Mouse (Mus musculus) intestine, embryonic 15.5 days (tissue): ENCODE measurements around the gene Sgtb. TPM values are rescaled to one million over a fixed set of nuclear protein-coding genes. Genes with fewer than 3 reads are reported as not detected.
A peak's percentile ranks its signal among the peaks of the same experiment; 100 is the strongest.

ENCODE experiments used
- ATAC-seq: fragments of 200-750 bp; cut with Nextera tagmentation; 2 replicates; pipeline ENCODE4 v1.8.0; 2017; ENCODE audit warnings: moderate TSS enrichment, moderate library complexity
- H3K27ac ChIP-seq: fragments of 300-500 bp; sonication (generic); 2 replicates; pipeline ENCODE4 v1.5.1; 2015; ENCODE audit warnings: mild to moderate bottlenecking, inconsistent platforms
- H3K27me3 ChIP-seq: fragments of 300-500 bp; sonication (generic); replicated peaks from 2 replicates; pipeline ENCODE4 v1.6.1; 2015; ENCODE audit warnings: inconsistent platforms
- H3K36me3 ChIP-seq: fragments of 300-500 bp; sonication (generic); 2 replicates; pipeline ENCODE4 v1.6.1; 2015; ENCODE audit warnings: inconsistent platforms
- H3K4me1 ChIP-seq: fragments of 300-500 bp; sonication (generic); replicated peaks from 2 replicates; pipeline ENCODE4 v1.6.1; 2015; ENCODE audit warnings: inconsistent platforms
- H3K4me2 ChIP-seq: fragments of 300-500 bp; sonication (generic); replicated peaks from 2 replicates; pipeline ENCODE4 v1.6.1; 2015; ENCODE audit warnings: mild to moderate bottlenecking, inconsistent platforms
- H3K4me3 ChIP-seq: fragments of 300-500 bp; sonication (generic); replicated peaks from 2 replicates; pipeline ENCODE4 v1.5.1; 2015; ENCODE audit warnings: inconsistent platforms
- H3K9ac ChIP-seq: fragments of 300-500 bp; sonication (generic); 2 replicates; pipeline ENCODE4 v1.6.1; 2015; ENCODE audit warnings: inconsistent platforms
- H3K9me3 ChIP-seq: fragments of 300-500 bp; sonication (generic); 2 replicates; pipeline ENCODE4 v1.6.1; 2016; ENCODE audit warnings: inconsistent platforms
- WGBS: fragments of 180-500 bp; shearing (Covaris S2); methylation state at CpG from one replicate; pipeline ENCODE4 v1.1.7; 2015; 5-methylcytosine and 5-hydroxymethylcytosine counted together
- polyA plus RNA-seq: library from polyadenylated mRNA; unstranded; fragments of >200 nt; fragmentation: Nextera tagmentation; extraction: Ambion mirVana; gene quantifications from 2 replicates; pipeline ENCODE4 v1.2.1, GENCODE M21; 2015

The Sgtb gene
- polyA plus RNA-seq, 1 experiment from 2014 or later, result 4.8 TPM

DNA sequence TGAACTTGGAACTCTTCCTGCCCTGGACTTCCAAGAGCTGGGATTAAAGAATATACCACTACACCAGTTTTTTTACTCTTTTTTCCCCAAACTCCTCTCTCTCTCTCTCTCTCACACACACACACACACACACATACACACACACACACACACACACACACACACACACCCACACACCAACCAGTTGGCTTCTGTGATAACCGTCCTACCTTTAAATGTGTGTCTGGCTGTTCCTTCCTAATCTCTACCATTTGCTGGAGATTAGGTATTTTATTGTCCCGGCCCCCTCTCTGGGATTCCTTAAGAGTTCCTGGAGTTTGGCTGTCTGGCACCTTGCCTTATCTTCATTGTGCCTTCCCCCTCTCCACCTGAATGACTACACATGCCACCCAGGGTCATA is 24.9 kb upstream of the Sgtb start:
- Histone ChIP-seq H3K36me3 (no peaks in the 10 kb centered on the region), H3K4me3 (no peak overlapping the region), H3K9me3 (no peaks in the 10 kb centered on the region), H3K4me2 (no peak overlapping the region), H3K27me3 (no peaks in the 10 kb centered on the region), H3K9ac (no peak overlapping the region), H3K4me1 (no peaks in the 10 kb centered on the region), H3K27ac (no peak overlapping the region)
- WGBS, result 53% methylated on average over 2 of the region's 2 CpGs
- ATAC-seq, result peak; percentile 35; the same call in 1 of the 2 replicates

DNA sequence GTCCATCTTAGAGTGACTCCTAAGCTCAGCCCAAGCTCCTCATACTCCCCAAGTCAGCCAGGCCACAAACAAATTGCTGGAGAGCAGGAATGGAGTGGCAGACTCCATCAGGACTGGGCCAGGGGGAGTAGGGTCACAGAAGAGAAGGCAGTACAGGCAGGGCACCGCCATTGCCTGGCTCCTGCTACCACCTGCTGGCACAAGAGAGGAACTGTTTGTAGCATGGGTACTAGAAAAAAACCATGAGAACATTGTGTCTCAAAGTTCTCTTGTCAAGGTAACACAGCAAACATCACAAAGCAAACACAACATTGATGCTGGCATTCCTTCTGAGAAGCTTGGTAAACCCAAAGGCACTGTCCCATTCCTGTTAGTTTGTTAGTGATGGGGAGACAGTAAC is 20.2 kb upstream of the Sgtb start:
- WGBS, result 4% methylated on average over 1 of the region's 1 CpGs
- Histone ChIP-seq H3K4me1 (no peaks in the 10 kb centered on the region), H3K36me3 (no peaks in the 10 kb centered on the region), H3K27ac (no peak overlapping the region), H3K27me3 (no peaks in the 10 kb centered on the region), H3K4me2 (no peak overlapping the region), H3K9me3 (no peaks in the 10 kb centered on the region), H3K4me3 (no peak overlapping the region), H3K9ac (no peak overlapping the region)
- peak; percentile 69; the same call in 1 of the 2 replicates for ATAC-seq

DNA sequence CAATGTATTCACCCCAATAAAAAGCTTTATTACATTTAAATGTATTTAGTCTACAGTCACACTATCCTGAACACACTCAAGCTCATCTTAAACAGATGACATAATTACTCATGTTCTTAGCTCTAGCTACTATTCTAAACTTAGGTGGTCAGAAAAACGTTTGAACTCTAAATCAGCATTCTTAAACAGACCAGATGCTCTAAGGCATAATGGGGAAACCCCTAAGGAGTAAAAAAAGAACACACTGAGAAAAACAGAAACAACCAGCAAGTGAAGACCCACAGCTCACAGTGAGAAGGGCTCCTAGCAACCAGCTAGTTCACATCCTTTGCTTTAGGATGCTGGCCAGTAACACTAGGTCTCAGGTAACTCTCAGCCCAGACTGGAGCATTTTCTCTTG is 17.8 kb upstream of the Sgtb start:
- Histone ChIP-seq H3K27ac (no peak overlapping the region), H3K36me3 (no peaks in the 10 kb centered on the region), H3K4me2 (no peak overlapping the region), H3K4me1 (no peaks in the 10 kb centered on the region), H3K9me3 (no peaks in the 10 kb centered on the region), H3K9ac (no peak overlapping the region), H3K27me3 (no peaks in the 10 kb centered on the region), H3K4me3 (no peak overlapping the region)
- 14% methylated on average over 1 of the region's 1 CpGs for WGBS
- ATAC-seq, result no peak

DNA sequence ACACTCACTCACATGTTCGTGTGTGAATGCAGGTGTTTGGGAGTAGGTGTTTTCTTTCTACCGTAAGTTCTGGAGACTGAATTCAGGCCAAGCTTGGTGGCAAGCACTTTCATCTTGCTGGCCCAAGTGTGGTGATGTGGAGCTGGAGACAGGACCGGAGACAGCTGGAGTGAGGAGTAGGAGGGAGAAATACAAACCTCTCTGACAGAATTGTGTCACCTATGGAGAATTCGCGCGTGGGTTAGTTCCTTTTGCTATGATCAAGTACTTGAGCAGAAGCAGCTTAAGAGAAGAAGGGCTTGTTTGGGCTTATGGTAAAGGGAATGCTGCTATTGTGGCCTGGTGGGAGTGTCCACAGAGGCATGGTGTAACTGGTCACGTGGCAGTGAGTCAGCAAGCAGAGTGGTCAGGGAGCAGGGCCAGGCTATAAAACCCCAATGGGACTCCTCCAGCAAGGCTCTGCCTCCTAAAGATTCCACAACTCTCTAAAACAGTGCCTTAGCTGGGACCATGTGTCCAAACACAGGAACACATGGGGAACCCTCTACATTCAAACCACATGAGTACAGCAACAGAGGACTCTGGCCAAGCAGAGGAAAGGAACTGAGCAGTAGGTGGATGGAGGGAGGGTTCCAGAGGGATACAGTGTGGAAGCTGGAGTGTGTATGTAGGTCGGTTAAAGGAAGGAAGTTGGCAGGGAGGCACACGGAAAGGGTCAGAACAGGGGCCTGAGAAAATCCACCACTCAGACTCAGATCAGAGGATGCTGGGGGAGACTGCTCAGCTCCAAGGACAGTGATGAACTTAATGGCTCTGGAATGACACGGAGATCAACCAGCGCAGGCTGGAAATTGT is 14.8 kb upstream of the Sgtb start:
- 75% methylated on average over 11 of the region's 11 CpGs for WGBS
- H3K4me2 ChIP-seq, result no peak overlapping the region
- ATAC-seq, result peak; percentile 56

DNA sequence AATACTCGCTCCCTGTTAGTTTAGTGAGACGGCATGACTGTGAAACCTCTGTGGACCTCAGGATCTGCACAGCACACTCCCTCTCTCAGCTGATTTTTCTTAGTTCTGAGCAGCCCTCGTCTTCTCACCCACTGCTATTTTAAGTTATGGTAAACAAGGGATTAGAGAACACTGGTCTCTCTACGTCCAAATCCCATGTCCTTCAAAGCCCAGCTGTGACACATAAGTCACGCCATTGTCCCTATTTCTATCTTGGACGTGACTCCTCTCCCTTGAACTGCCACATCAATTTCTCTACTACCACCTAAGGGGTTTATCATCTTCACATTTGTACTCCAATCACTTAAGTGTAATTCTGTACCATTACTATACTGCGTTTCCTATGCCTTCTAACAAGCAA is 13.6 kb upstream of the Sgtb start:
- no peak overlapping the region for H3K27ac ChIP-seq
- H3K9ac ChIP-seq, result no peak overlapping the region
- no peaks in the 10 kb centered on the region for H3K9me3 ChIP-seq
- 62% methylated on average over 7 of the region's 7 CpGs for WGBS
- no peaks in the 10 kb centered on the region for H3K27me3 ChIP-seq
- no peak for ATAC-seq
- H3K4me3 ChIP-seq, result no peak overlapping the region
- H3K4me1 ChIP-seq, result no peaks in the 10 kb centered on the region
- no peaks in the 10 kb centered on the region for H3K36me3 ChIP-seq
- H3K4me2 ChIP-seq, result no peak overlapping the region

More for the DNA sequence above, 14.8 kb upstream of the Sgtb start:
- no peaks in the 10 kb centered on the region for H3K9me3 ChIP-seq
- no peak overlapping the region for H3K9ac ChIP-seq
- no peaks in the 10 kb centered on the region for H3K4me1 ChIP-seq
- no peaks in the 10 kb centered on the region for H3K36me3 ChIP-seq
- H3K27me3 ChIP-seq, result no peaks in the 10 kb centered on the region
- no peak overlapping the region for H3K4me3 ChIP-seq
- no peak overlapping the region for H3K27ac ChIP-seq

DNA sequence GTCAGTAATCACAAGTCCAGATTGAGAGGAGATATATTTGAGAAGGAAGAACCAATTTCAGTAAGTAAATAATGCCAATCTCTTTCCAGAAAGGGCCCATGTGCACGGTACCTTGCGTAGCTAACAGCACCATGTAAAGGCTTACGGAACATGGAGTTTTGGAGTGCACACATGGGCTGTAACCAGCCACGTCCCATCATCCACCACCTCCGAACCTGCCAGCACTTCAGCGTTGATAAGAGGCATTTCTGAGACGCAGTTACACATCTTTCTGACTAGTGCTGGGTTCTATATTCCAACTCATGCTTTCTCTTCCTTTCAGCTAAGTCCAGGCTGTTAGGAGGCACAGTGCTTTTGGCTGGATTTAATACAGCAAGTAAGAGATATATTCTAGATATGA is 12.4 kb upstream of the Sgtb start:
- 88% methylated on average over 7 of the region's 7 CpGs for WGBS
- no peaks in the 10 kb centered on the region for H3K36me3 ChIP-seq
- no peak for ATAC-seq
- H3K4me1 ChIP-seq, result no peaks in the 10 kb centered on the region
- no peaks in the 10 kb centered on the region for H3K27me3 ChIP-seq
- no peaks in the 10 kb centered on the region for H3K9me3 ChIP-seq
- H3K9ac ChIP-seq, result no peak overlapping the region
- H3K27ac ChIP-seq, result no peak overlapping the region
- H3K4me3 ChIP-seq, result no peak overlapping the region
- H3K4me2 ChIP-seq, result no peak overlapping the region

DNA sequence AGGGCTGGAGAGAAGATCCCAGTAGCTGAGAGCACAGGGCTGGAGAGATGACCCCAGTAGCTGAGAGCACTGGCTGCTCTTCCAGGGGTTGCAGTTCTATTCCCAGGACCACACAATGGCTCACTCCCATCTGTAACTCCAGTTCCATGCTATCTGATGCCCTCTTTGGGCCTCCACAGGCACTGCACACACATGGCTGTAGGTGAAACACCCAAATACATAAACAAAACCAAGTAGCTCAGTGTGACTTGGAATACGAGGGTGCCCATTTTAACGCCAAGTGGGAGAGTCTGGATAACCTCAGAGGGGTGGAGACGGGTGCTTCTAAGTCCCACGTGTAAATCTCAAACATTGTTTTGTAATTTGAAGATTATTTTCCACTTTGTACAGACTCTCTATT is 9.1 kb upstream of the Sgtb start:
- H3K4me2 ChIP-seq, result no peak overlapping the region
- 0 out of 2 replicates have a peak, but pooled peaks cover 2% of the 10 kb centered on the region for H3K36me3 ChIP-seq
- 84% methylated on average over 4 of the region's 4 CpGs for WGBS
- no peak for ATAC-seq
- H3K4me1 ChIP-seq, result no peaks in the 10 kb centered on the region
- H3K27me3 ChIP-seq, result no peaks in the 10 kb centered on the region
- H3K4me3 ChIP-seq, result no peak overlapping the region
- no peak overlapping the region for H3K27ac ChIP-seq
- no peak overlapping the region for H3K9ac ChIP-seq
- H3K9me3 ChIP-seq, result no peaks in the 10 kb centered on the region

DNA sequence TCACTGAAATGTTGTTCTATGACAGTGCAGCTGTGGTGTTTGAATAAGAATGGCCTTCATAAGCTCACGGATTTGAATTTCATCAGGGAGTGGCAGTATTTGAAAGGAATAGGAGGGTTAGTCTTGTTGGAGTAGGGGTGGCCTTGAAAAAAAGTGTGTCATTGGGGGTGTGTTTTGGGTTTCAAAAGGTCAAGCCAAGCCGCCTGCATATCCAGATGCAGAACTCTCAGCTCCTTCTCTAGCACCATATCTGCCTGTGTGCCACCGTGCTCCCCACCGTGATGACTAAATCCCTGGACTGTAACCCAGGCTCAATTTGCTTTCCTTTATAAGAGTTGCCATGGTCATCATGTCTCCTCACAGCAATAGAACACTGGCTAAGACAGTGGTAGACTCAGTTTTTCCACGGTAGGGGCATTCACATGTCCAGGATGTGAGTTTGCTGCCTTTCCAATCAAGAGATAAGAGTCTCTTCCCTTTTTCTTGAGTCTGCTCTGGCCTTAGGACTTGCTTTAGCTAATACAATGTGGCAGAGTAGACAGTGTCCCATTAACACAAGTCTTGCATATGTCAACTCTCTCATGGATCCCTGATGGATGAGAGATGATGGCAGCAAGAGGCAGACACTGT is 7.8 kb upstream of the Sgtb start:
- no peak overlapping the region for H3K9ac ChIP-seq
- WGBS, result 91% methylated on average over 5 of the region's 5 CpGs

DNA sequence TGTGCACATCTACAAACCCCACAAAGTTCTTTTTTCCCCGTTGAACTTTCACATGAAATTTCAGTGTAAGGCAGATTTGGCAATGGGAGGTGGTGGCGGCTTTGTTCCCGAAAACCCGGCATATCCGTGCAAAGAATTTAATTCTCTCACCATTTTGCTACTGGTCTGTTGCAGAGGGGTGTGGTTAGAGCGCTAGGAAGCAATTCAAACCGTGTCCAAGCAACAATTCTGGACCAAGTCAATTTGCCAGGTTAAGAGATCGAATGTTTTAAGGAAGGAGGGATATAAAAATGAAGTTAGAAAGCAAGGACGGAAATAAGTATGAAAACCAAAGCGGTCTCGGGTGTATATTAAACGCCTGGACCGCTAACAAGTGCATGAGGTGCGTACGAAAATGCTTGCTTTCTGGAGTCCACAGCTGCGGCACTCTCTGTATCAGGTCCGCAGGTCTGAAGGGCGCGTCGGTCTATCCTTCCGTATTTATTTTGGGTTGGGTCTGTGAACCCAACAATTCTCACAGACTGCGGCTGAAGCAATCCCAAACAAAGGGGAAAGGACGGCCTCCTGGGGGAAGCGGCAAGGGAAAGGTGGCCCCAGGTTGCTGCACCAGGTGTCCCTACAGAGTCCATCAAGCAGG is 772 bp upstream of the Sgtb start:
- Histone ChIP-seq H3K9ac (peak overlapping the region; percentile 72), H3K9me3 (no peaks in the 10 kb centered on the region), H3K27me3 (no peaks in the 10 kb centered on the region), H3K36me3 (0 out of 2 replicates have a peak, but pooled peaks cover 2% of the 10 kb centered on the region), H3K27ac (peak overlapping the region; percentile 86), H3K4me3 (peak overlapping the region; percentile 59), H3K4me2 (peak overlapping the region; percentile 97), H3K4me1 (no peaks in the 10 kb centered on the region)
- 1% methylated on average over 24 of the region's 24 CpGs for WGBS
- peak; percentile 42 for ATAC-seq

More for the DNA sequence above, 7.8 kb upstream of the Sgtb start:
- no peaks in the 10 kb centered on the region for H3K9me3 ChIP-seq
- H3K4me2 ChIP-seq, result no peak overlapping the region
- no peaks in the 10 kb centered on the region for H3K4me1 ChIP-seq
- H3K27me3 ChIP-seq, result no peaks in the 10 kb centered on the region
- H3K4me3 ChIP-seq, result no peak overlapping the region
- H3K27ac ChIP-seq, result no peak overlapping the region
- no peak for ATAC-seq
- H3K36me3 ChIP-seq, result 0 out of 2 replicates have a peak, but pooled peaks cover 2% of the 10 kb centered on the region

DNA sequence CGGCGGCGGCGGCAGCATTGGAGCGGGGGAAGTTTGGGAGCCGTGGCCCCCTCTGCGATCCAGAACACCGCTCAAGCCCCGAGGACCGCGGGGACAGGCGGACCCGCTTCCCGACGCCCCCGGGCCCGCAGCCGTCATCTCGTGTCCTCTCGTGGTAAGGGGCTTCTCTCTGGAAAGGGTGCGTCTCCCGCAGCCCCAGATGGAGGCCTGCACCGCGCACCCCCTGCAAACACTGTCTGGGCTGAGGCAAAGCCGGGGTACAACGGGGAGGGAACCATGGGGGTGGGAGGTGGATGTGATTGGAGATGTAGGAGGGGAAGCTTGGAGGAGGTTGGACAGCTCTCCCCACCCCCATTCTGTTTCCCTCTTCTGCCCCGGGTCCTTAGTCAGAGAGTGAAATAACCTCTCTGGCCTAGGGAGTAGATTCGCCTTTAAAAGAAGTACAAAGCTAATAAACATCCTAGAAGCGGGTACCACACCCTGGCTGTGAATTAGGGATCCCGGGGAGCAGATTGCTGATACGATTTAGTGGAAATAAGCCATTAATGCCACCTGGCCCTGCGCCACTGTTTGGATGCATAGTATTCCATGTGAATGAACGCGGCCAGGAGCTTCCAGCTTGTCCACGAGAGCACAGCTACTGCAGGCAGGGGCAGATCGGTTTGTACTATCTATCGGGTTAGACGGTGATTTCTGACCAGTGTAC is 428 bp downstream of the Sgtb start:
- Histone ChIP-seq H3K36me3 (no peaks in the 10 kb centered on the region), H3K9ac (peak overlapping the region; percentile 53), H3K9me3 (no peaks in the 10 kb centered on the region), H3K4me3 (peak overlapping the region; percentile 59), H3K4me2 (peak overlapping the region; percentile 97), H3K27me3 (no peaks in the 10 kb centered on the region), H3K4me1 (no peaks in the 10 kb centered on the region), H3K27ac (0 out of 2 replicates have a peak overlapping the region, but pooled peaks have one; percentile 18)
- 3% methylated on average over 38 of the region's 38 CpGs for WGBS
- peak; percentile 70 for ATAC-seq

DNA sequence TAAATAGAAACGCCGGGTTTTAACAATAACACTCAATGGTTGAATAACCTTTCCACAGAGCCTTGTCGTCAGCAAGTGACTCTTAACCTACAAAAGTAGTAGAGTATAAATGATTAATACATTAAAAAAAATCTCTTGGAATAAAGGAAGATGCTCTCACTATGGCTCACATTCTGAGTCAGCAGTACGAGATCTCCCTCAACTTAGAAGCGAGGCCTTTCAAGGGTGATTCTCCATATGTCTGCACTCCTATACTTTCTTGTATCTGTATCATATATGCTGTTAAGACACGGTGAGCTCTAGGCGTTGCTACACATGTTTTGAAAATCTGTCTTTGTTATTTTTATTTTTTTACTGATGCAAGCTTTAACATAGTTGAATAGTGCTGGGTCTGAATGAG is 985 bp downstream of the Sgtb start:
- WGBS, result 44% methylated on average over 7 of the region's 7 CpGs
- peak overlapping the region; percentile 53; the same call in 1 of the 2 replicates for H3K9ac ChIP-seq
- no peaks in the 10 kb centered on the region for H3K36me3 ChIP-seq
- no peaks in the 10 kb centered on the region for H3K4me1 ChIP-seq
- H3K27me3 ChIP-seq, result no peaks in the 10 kb centered on the region
- no peak overlapping the region for H3K27ac ChIP-seq
- ATAC-seq, result no peak
- H3K9me3 ChIP-seq, result no peaks in the 10 kb centered on the region
- H3K4me3 ChIP-seq, result peak overlapping the region; percentile 59
- H3K4me2 ChIP-seq, result peak overlapping the region; percentile 97
